Mouse (Mus musculus) C2C12 (cell line): Measurements from ENCODE around the gene Cdhr5. TPM values are rescaled to one million over a fixed set of nuclear protein-coding genes. Genes with fewer than 3 reads are reported as not detected.

Experiments used
- H3K27me3 ChIP-seq: one replicate; pipeline ENCODE4 v1.6.1; 2011; ENCODE audit not compliant: control insufficient read depth, insufficient read depth, insufficient read length
- H3K36me3 ChIP-seq: one replicate; pipeline ENCODE4 v1.6.1; 2011; ENCODE audit not compliant: control insufficient read depth, insufficient read depth
- H3K4me3 ChIP-seq: one replicate; pipeline ENCODE4 v1.5.1; 2011; ENCODE audit warnings: mild to moderate bottlenecking, control low read depth; ENCODE audit not compliant: poor library complexity, insufficient read depth, severe bottlenecking
- H3K79me2 ChIP-seq: one replicate; pipeline ENCODE4 v1.6.1; 2011; ENCODE audit not compliant: control insufficient read depth, insufficient read depth
- H3K79me3 ChIP-seq: one replicate; pipeline ENCODE4 v1.6.1; 2011; ENCODE audit warnings: low read depth, control low read depth
- H3ac ChIP-seq: one replicate; pipeline ENCODE3; 2011; ENCODE audit warnings: low read depth; ENCODE audit not compliant: control insufficient read depth, insufficient read length
- CEBPB ChIP-seq: IDR thresholded peaks from one replicate; pipeline ENCODE4 v1.6.1; 2011; ENCODE audit warnings: low read depth, mild to moderate bottlenecking, control low read depth, moderate library complexity
- CTCF ChIP-seq: IDR thresholded peaks from one replicate; pipeline ENCODE4 v1.5.1; 2011; ENCODE audit not compliant: control insufficient read depth, insufficient read depth, insufficient read length
- FOSL1 ChIP-seq: IDR thresholded peaks from one replicate; pipeline ENCODE4 v1.8.0; 2011; ENCODE audit warnings: mild to moderate bottlenecking, low read length; ENCODE audit not compliant: poor library complexity, insufficient read depth, severe bottlenecking
- MAX ChIP-seq: IDR thresholded peaks from one replicate; pipeline ENCODE4 v1.6.1; 2011; ENCODE audit warnings: mild to moderate bottlenecking, control low read depth
- MYOD1 ChIP-seq: IDR thresholded peaks from one replicate; pipeline ENCODE4 v1.6.1; 2011; ENCODE audit warnings: low read depth; ENCODE audit not compliant: control insufficient read depth, insufficient read length
- MYOG ChIP-seq: IDR thresholded peaks from one replicate; pipeline ENCODE4 v1.6.1; 2011; ENCODE audit not compliant: control insufficient read depth, insufficient read length; ENCODE audit errors: extremely low read depth
- USF1 ChIP-seq: IDR thresholded peaks from one replicate; pipeline ENCODE4 v1.6.1; 2011; ENCODE audit warnings: low read depth, mild to moderate bottlenecking, control low read depth, moderate library complexity
- long read RNA-seq, 2 experiments: library from polyadenylated mRNA; unstranded; transcript quantifications; one replicate each; pipeline ENCODE4 v2.0.0; 2019 to 2020
- polyA plus RNA-seq: library from polyadenylated mRNA; unstranded; fragments of >200 nt; fragmentation: generic; extraction: Trizol; gene quantifications from one replicate; pipeline ENCODE4 v1.2.1, GENCODE M21; 2012; ENCODE audit warnings: missing spikeins

Gene Cdhr5
- polyA plus RNA-seq: 0.04 TPM
- long read RNA-seq, experiment 1: 0 reads
- long read RNA-seq, experiment 2: 0 reads

GRCm38 (mm10) chr7:141276546-141276945 lies at the start of gene Cdhr5:
Gene Cdhr5 (minus strand): TSS chr7:141276786.
- no peaks in the 10 kb centered on the region for H3K36me3 ChIP-seq
- no peak within 1 kb of the TSS for H3K4me3 ChIP-seq
- H3K27me3 ChIP-seq: no peaks in the 10 kb centered on the region
- no peak within 1 kb of the TSS for H3ac ChIP-seq
- H3K79me2 ChIP-seq: no peaks in the 10 kb centered on the region
- no peak for TF ChIP-seq MAX
- no peak for TF ChIP-seq CTCF
- TF ChIP-seq USF1: no peak
- no peak for TF ChIP-seq MYOG
- TF ChIP-seq CEBPB: no peak
- TF ChIP-seq FOSL1: no peak
- no peak for TF ChIP-seq MYOD1
- H3K79me3 ChIP-seq: no peaks in the 10 kb centered on the region

GRCm38 (mm10) chr7:141324686-141325085 lies 48.1 kb upstream of the Cdhr5 start:
- peaks cover 48% of the 10 kb centered on the region for H3K79me2 ChIP-seq
- H3K27me3 ChIP-seq: no peaks in the 10 kb centered on the region
- H3K79me3 ChIP-seq: peaks cover 32% of the 10 kb centered on the region
- TF ChIP-seq MYOG (no peak), MAX (no peak), FOSL1 (no peak), CEBPB (no peak), CTCF (no peak), USF1 (no peak), MYOD1 (no peak)
- no peak overlapping the region for H3ac ChIP-seq
- H3K4me3 ChIP-seq: no peak overlapping the region
- H3K36me3 ChIP-seq: peaks cover 36% of the 10 kb centered on the region

GRCm38 (mm10) chr7:141319446-141319845 lies 42.9 kb upstream of the Cdhr5 start:
- TF ChIP-seq MYOD1: no peak
- TF ChIP-seq USF1: no peak
- TF ChIP-seq CEBPB: no peak
- TF ChIP-seq FOSL1: no peak
- TF ChIP-seq MAX: no peak
- TF ChIP-seq CTCF: no peak
- no peak for TF ChIP-seq MYOG
- peaks cover 9% of the 10 kb centered on the region for H3K79me3 ChIP-seq
- no peaks in the 10 kb centered on the region for H3K27me3 ChIP-seq
- no peak overlapping the region for H3ac ChIP-seq
- peaks cover 17% of the 10 kb centered on the region for H3K79me2 ChIP-seq
- H3K36me3 ChIP-seq: peaks cover 76% of the 10 kb centered on the region
- H3K4me3 ChIP-seq: no peak overlapping the region

- Histone ChIP-seq H3K79me3 (no peaks in the 10 kb centered on the region), H3ac (no peak overlapping the region), H3K79me2 (no peaks in the 10 kb centered on the region), H3K27me3 (no peaks in the 10 kb centered on the region), H3K36me3 (peaks cover 85% of the 10 kb centered on the region), H3K4me3 (no peak overlapping the region)
- TF ChIP-seq CTCF: no peak
These were observed 41.1 kb upstream of the Cdhr5 start for GRCm38 (mm10) chr7:141317619-141318132.

- peaks cover 86% of the 10 kb centered on the region for H3K36me3 ChIP-seq
- no peak overlapping the region for H3K4me3 ChIP-seq
- no peaks in the 10 kb centered on the region for H3K79me3 ChIP-seq
- H3K79me2 ChIP-seq: no peaks in the 10 kb centered on the region
- H3K27me3 ChIP-seq: no peaks in the 10 kb centered on the region
- no peak overlapping the region for H3ac ChIP-seq
- TF ChIP-seq CTCF (peak; percentile 7), MYOD1 (no peak)
These were observed 39.4 kb upstream of the Cdhr5 start for GRCm38 (mm10) chr7:141315974-141316373.

- no peaks in the 10 kb centered on the region for H3K27me3 ChIP-seq
- H3K4me3 ChIP-seq: no peak overlapping the region
- no peak overlapping the region for H3ac ChIP-seq
- no peaks in the 10 kb centered on the region for H3K79me2 ChIP-seq
- TF ChIP-seq MYOD1 (no peak), MYOG (no peak), USF1 (no peak), FOSL1 (no peak), CEBPB (no peak), CTCF (no peak)
- H3K79me3 ChIP-seq: no peaks in the 10 kb centered on the region
- H3K36me3 ChIP-seq: peaks cover 85% of the 10 kb centered on the region
These were observed 38.5 kb upstream of the Cdhr5 start for GRCm38 (mm10) chr7:141315076-141315475.
